Mouse (Mus musculus): Measurements from ENCODE around the gene Map3k12. TPM values are rescaled to one million over a fixed set of nuclear protein-coding genes. Genes with fewer than 3 reads are reported as not detected.

Map3k12 gene
- polyA plus RNA-seq, 1 experiment from 2014 or later, result 23.8 TPM

- Histone ChIP-seq H3K27ac (ENCODE audit: low read depth, low read length) (no peak within 1 kb of the TSS), H3K4me2 (replicated peaks; ENCODE audit: low read depth, low read length) (no peak within 1 kb of the TSS), H3K27me3 (ENCODE audit: control insufficient read depth, insufficient read depth, low read length) (no peaks in the 10 kb centered on the region), H3K9me3 (ENCODE audit: control insufficient read depth, low read length) (no peaks in the 10 kb centered on the region), H3K4me3 (ENCODE audit: low read depth, low read length) (no peak within 1 kb of the TSS), H3K4me1 (replicated peaks; ENCODE audit: control insufficient read depth, insufficient read depth, low read length) (no peaks in the 10 kb centered on the region), H3K9ac (ENCODE audit: low read depth, low read length) (no peak within 1 kb of the TSS), H3K36me3 (ENCODE audit: control insufficient read depth, insufficient read depth, low read length) (peaks cover 28% of the 10 kb centered on the region)
- ATAC-seq (ENCODE audit: low FRiP score), result no peak
- WGBS, result 89% methylated on average over 1 of the region's 1 CpGs
- DNase-seq (ENCODE audit: low spot score), result no peak
Measured at GRCm38 (mm10) chr15:102503447-102503846, 13.4 kb downstream of the Map3k12 start, which contains the start of gene Gm10337. TSS of gene Gm10337 (plus strand) at chr15:102503722.

DNA sequence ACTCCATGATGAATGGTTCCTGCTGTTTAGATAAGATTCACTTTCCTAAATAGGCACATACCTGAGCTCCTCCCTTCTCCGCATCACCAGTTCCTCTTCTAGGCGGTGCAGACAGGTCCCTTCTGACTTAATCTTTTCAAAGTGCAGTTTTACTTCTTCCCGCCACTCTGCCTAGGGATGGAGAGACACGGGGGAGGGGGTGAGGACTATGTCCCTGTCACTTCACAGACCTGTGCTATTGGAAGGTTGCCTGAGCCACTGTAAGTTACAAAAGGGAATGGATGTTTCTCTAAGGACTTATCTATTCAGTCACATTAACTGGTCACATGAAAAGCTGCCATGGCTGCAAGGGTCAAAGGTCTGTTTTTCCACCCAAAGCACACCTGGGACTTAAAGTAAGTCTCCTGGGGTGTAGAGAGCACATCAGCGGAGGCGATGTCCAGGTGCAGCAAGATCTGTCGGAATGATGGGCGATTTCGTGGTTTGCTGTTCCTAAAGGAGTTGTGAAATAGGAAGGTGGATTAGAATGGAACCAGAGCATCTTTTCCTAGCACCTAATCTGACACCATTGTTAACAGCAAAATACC lies 14.5 kb downstream of the Map3k12 start:
- Histone ChIP-seq H3K9ac (ENCODE audit: low read depth, low read length) (no peak overlapping the region), H3K36me3 (ENCODE audit: control insufficient read depth, insufficient read depth, low read length) (peaks cover 28% of the 10 kb centered on the region), H3K27me3 (ENCODE audit: control insufficient read depth, insufficient read depth, low read length) (no peaks in the 10 kb centered on the region), H3K9me3 (ENCODE audit: control insufficient read depth, low read length) (no peaks in the 10 kb centered on the region), H3K27ac (ENCODE audit: low read depth, low read length) (no peak overlapping the region), H3K4me1 (replicated peaks; ENCODE audit: control insufficient read depth, insufficient read depth, low read length) (no peaks in the 10 kb centered on the region), H3K4me2 (replicated peaks; ENCODE audit: low read depth, low read length) (no peak overlapping the region), H3K4me3 (ENCODE audit: low read depth, low read length) (no peak overlapping the region)
- ATAC-seq (ENCODE audit: low FRiP score), result no peak
- WGBS, result 80% methylated on average over 9 of the region's 9 CpGs
- DNase-seq (ENCODE audit: low spot score), result no peak

DNA sequence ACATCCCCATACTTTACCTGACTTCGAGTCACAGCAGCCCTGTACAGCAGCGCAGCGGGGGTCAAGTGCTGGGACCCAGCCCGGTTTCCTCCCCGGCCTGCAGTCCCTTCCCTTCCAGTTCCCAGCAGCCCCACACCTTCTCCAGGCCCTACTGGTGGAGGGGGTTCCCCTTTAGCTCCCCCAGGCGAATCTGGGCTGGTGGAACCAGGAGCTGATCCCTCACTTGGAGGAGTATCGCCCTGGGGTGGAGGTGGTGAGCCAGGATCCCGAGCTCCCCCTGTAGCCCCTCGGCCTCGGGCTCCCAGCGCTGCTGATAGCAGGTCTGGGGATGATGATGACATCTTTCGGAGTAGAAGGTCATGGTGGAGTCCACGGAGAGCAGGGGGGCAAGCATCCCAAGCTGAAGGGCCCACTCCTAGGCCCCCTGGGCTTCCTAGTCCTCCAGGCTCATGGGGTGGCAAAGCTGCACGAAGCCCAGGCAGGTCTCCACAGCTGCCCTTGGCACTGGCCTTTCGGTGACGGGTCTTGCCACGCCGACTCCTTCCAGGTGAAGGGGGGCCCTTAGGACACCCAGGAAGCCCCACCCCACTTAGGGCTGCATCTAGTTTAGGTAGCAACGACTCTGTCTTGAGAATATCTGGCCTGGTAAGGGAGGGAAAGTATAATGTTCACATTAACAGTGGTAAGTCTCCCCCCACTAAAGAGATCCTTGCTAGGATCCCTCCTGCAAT lies 15.6 kb downstream of the Map3k12 start:
- Histone ChIP-seq H3K4me2 (replicated peaks; ENCODE audit: low read depth, low read length) (no peak overlapping the region), H3K9me3 (ENCODE audit: control insufficient read depth, low read length) (no peaks in the 10 kb centered on the region), H3K4me1 (replicated peaks; ENCODE audit: control insufficient read depth, insufficient read depth, low read length) (no peaks in the 10 kb centered on the region), H3K9ac (ENCODE audit: low read depth, low read length) (no peak overlapping the region), H3K36me3 (ENCODE audit: control insufficient read depth, insufficient read depth, low read length) (peaks cover 30% of the 10 kb centered on the region), H3K4me3 (ENCODE audit: low read depth, low read length) (no peak overlapping the region), H3K27me3 (ENCODE audit: control insufficient read depth, insufficient read depth, low read length) (no peaks in the 10 kb centered on the region), H3K27ac (ENCODE audit: low read depth, low read length) (no peak overlapping the region)
- DNase-seq (ENCODE audit: low spot score), result no peak
- 91% methylated on average over 19 of the region's 19 CpGs for WGBS
- ATAC-seq (ENCODE audit: low FRiP score), result no peak

- ATAC-seq (ENCODE audit: low FRiP score) (no peak), DNase-seq (ENCODE audit: low spot score) (no peak)
- H3K4me3 ChIP-seq (ENCODE audit: low read depth, low read length), result no peak overlapping the region
- H3K27ac ChIP-seq (ENCODE audit: low read depth, low read length), result no peak overlapping the region
- H3K4me2 ChIP-seq (replicated peaks; ENCODE audit: low read depth, low read length), result no peak overlapping the region
- no peaks in the 10 kb centered on the region for H3K27me3 ChIP-seq (ENCODE audit: control insufficient read depth, insufficient read depth, low read length)
- H3K4me1 ChIP-seq (replicated peaks; ENCODE audit: control insufficient read depth, insufficient read depth, low read length), result no peaks in the 10 kb centered on the region
- no peak overlapping the region for H3K9ac ChIP-seq (ENCODE audit: low read depth, low read length)
- WGBS, result 95% methylated on average over 5 of the region's 5 CpGs
- no peaks in the 10 kb centered on the region for H3K9me3 ChIP-seq (ENCODE audit: control insufficient read depth, low read length)
- H3K36me3 ChIP-seq (ENCODE audit: control insufficient read depth, insufficient read depth, low read length), result peaks cover 30% of the 10 kb centered on the region
Measured at GRCm38 (mm10) chr15:102500479-102500878, 16.4 kb downstream of the Map3k12 start.

DNA sequence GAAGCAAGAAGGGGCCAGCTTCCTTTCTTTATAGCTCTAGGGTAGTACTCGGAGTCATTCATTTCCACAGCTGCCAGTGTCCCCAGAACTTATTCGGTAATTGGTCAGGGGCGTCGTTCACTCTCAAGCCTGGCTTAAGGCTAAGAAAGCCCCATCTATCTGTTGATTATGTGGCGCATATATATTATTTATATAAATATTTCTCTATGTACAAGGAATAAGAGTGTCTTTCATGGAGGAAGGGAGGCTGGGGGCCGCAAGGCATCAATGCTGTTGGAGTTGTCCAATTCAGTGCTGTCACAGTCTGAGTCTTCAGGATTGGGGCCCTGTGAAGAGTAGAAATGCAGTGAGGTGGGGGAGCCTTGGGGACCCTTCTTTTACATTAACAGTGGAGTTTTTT lies 17.0 kb downstream of the Map3k12 start:
- DNase-seq (ENCODE audit: low spot score), result no peak
- H3K4me2 ChIP-seq (replicated peaks; ENCODE audit: low read depth, low read length), result no peak overlapping the region
- H3K4me3 ChIP-seq (ENCODE audit: low read depth, low read length), result no peak overlapping the region
- no peaks in the 10 kb centered on the region for H3K27me3 ChIP-seq (ENCODE audit: control insufficient read depth, insufficient read depth, low read length)
- no peaks in the 10 kb centered on the region for H3K4me1 ChIP-seq (replicated peaks; ENCODE audit: control insufficient read depth, insufficient read depth, low read length)
- WGBS, result 90% methylated on average over 6 of the region's 6 CpGs
- H3K36me3 ChIP-seq (ENCODE audit: control insufficient read depth, insufficient read depth, low read length), result peaks cover 30% of the 10 kb centered on the region
- no peak overlapping the region for H3K27ac ChIP-seq (ENCODE audit: low read depth, low read length)
- H3K9me3 ChIP-seq (ENCODE audit: control insufficient read depth, low read length), result no peaks in the 10 kb centered on the region
- H3K9ac ChIP-seq (ENCODE audit: low read depth, low read length), result no peak overlapping the region
- ATAC-seq (ENCODE audit: low FRiP score), result no peak

GRCm38 (mm10) chr15:102499370-102499769 lies 17.5 kb downstream of the Map3k12 start:
- no peaks in the 10 kb centered on the region for H3K9me3 ChIP-seq (ENCODE audit: control insufficient read depth, low read length)
- H3K9ac ChIP-seq (ENCODE audit: low read depth, low read length), result no peak overlapping the region
- no peaks in the 10 kb centered on the region for H3K27me3 ChIP-seq (ENCODE audit: control insufficient read depth, insufficient read depth, low read length)
- no peak for ATAC-seq (ENCODE audit: low FRiP score)
- peaks cover 31% of the 10 kb centered on the region for H3K36me3 ChIP-seq (ENCODE audit: control insufficient read depth, insufficient read depth, low read length)
- no peak overlapping the region for H3K4me2 ChIP-seq (replicated peaks; ENCODE audit: low read depth, low read length)
- no peaks in the 10 kb centered on the region for H3K4me1 ChIP-seq (replicated peaks; ENCODE audit: control insufficient read depth, insufficient read depth, low read length)
- 84% methylated on average over 3 of the region's 3 CpGs for WGBS
- no peak overlapping the region for H3K4me3 ChIP-seq (ENCODE audit: low read depth, low read length)
- no peak for DNase-seq (ENCODE audit: low spot score)
- H3K27ac ChIP-seq (ENCODE audit: low read depth, low read length), result no peak overlapping the region

GRCm38 (mm10) chr15:102498322-102498721 lies 18.5 kb downstream of the Map3k12 start:
- WGBS, result 92% methylated on average over 3 of the region's 3 CpGs

GRCm38 (mm10) chr15:102487664-102488063 lies 29.2 kb downstream of the Map3k12 start:
- ATAC-seq (ENCODE audit: low FRiP score) (no peak), DNase-seq (ENCODE audit: low spot score) (no peak)
- no peak overlapping the region for H3K27ac ChIP-seq (ENCODE audit: low read depth, low read length)
- H3K27me3 ChIP-seq (ENCODE audit: control insufficient read depth, insufficient read depth, low read length), result no peaks in the 10 kb centered on the region
- WGBS, result 70% methylated on average over 1 of the region's 1 CpGs
- no peaks in the 10 kb centered on the region for H3K4me1 ChIP-seq (replicated peaks; ENCODE audit: control insufficient read depth, insufficient read depth, low read length)
- H3K9me3 ChIP-seq (ENCODE audit: control insufficient read depth, low read length), result no peaks in the 10 kb centered on the region
- no peak overlapping the region for H3K4me3 ChIP-seq (ENCODE audit: low read depth, low read length)
- H3K4me2 ChIP-seq (replicated peaks; ENCODE audit: low read depth, low read length), result no peak overlapping the region
- no peak overlapping the region for H3K9ac ChIP-seq (ENCODE audit: low read depth, low read length)
- peaks cover 31% of the 10 kb centered on the region for H3K36me3 ChIP-seq (ENCODE audit: control insufficient read depth, insufficient read depth, low read length)

More at GRCm38 (mm10) chr15:102498322-102498721, 18.5 kb downstream of the Map3k12 start:
- Histone ChIP-seq H3K4me2 (replicated peaks; ENCODE audit: low read depth, low read length) (no peak overlapping the region), H3K9me3 (ENCODE audit: control insufficient read depth, low read length) (no peaks in the 10 kb centered on the region), H3K4me3 (ENCODE audit: low read depth, low read length) (no peak overlapping the region), H3K27ac (ENCODE audit: low read depth, low read length) (no peak overlapping the region), H3K36me3 (ENCODE audit: control insufficient read depth, insufficient read depth, low read length) (peaks cover 25% of the 10 kb centered on the region), H3K4me1 (replicated peaks; ENCODE audit: control insufficient read depth, insufficient read depth, low read length) (no peaks in the 10 kb centered on the region), H3K27me3 (ENCODE audit: control insufficient read depth, insufficient read depth, low read length) (no peaks in the 10 kb centered on the region), H3K9ac (ENCODE audit: low read depth, low read length) (no peak overlapping the region)
- DNase-seq (ENCODE audit: low spot score) (no peak), ATAC-seq (ENCODE audit: low FRiP score) (no peak)

DNA sequence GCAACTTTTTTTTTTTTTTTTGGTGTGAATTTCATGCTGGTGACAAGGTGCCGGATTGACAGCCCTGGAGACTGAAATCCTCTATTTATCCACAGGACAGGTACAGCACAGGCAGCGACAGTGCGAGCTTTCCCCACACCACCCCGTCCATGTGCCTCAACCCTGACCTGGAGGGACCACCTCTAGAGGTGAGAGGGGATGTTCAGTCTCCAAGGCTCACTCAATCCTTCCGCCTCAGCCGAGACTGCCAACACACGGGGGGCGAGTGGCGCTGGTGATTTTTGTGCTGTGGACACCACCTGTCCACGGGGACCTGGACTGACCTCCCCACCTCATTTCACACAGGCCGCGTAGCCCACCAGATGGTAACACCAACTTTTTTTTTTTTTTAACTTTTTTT lies 31.0 kb downstream of the Map3k12 start:
- 94% methylated on average over 12 of the region's 12 CpGs for WGBS
- Histone ChIP-seq H3K4me3 (ENCODE audit: low read depth, low read length) (no peak overlapping the region), H3K27me3 (ENCODE audit: control insufficient read depth, insufficient read depth, low read length) (no peaks in the 10 kb centered on the region), H3K27ac (ENCODE audit: low read depth, low read length) (no peak overlapping the region), H3K9ac (ENCODE audit: low read depth, low read length) (no peak overlapping the region), H3K9me3 (ENCODE audit: control insufficient read depth, low read length) (no peaks in the 10 kb centered on the region), H3K36me3 (ENCODE audit: control insufficient read depth, insufficient read depth, low read length) (peaks cover 31% of the 10 kb centered on the region), H3K4me2 (replicated peaks; ENCODE audit: low read depth, low read length) (no peak overlapping the region), H3K4me1 (replicated peaks; ENCODE audit: control insufficient read depth, insufficient read depth, low read length) (no peaks in the 10 kb centered on the region)
- ATAC-seq (ENCODE audit: low FRiP score) (no peak), DNase-seq (ENCODE audit: low spot score) (no peak)
